Mouse (Mus musculus): ENCODE results near the gene Gins1. TPM values are rescaled to one million over a fixed set of nuclear protein-coding genes. Genes with fewer than 3 reads are reported as not detected.
"Not testable (repeated sequence)": the region's sequence is repeated elsewhere in the genome, so short reads cannot be mapped to it uniquely, and the experiment has no call there.

Gins1 gene
- polyA plus RNA-seq, 1 experiment from 2014 or later: 67.5 TPM

GRCm38 (mm10) chr2:150886315-150886714 lies 18.9 kb upstream of the Gins1 start:
- 0 out of 2 replicates have a peak, but pooled peaks cover 8% of the 10 kb centered on the region for H3K36me3 ChIP-seq
- no peaks in the 10 kb centered on the region for H3K27me3 ChIP-seq (ENCODE audit: insufficient read depth, poor library complexity, severe bottlenecking)
- H3K4me1 ChIP-seq (replicated peaks): 0 out of 2 replicates have a peak, but pooled peaks cover 3% of the 10 kb centered on the region
- no peak overlapping the region for H3K27ac ChIP-seq
- no peaks in the 10 kb centered on the region for H3K9me3 ChIP-seq
- no peak overlapping the region for H3K4me3 ChIP-seq
- no peak for DNase-seq (ENCODE audit: low spot score)

- DNase-seq (ENCODE audit: low spot score): no peak
- Histone ChIP-seq H3K9me3 (no peaks in the 10 kb centered on the region), H3K27ac (no peak overlapping the region), H3K36me3 (0 out of 2 replicates have a peak, but pooled peaks cover 8% of the 10 kb centered on the region), H3K27me3 (ENCODE audit: insufficient read depth, poor library complexity, severe bottlenecking) (no peaks in the 10 kb centered on the region), H3K4me1 (replicated peaks) (0 out of 2 replicates have a peak, but pooled peaks cover 3% of the 10 kb centered on the region), H3K4me3 (no peak overlapping the region)
- 78% methylated on average over 2 of the region's 2 CpGs for WGBS
These were observed 17.8 kb upstream of the Gins1 start for GRCm38 (mm10) chr2:150887370-150887769.

GRCm38 (mm10) chr2:150894617-150895267 lies 10.5 kb upstream of the Gins1 start:
- Histone ChIP-seq H3K9me3 (no peaks in the 10 kb centered on the region), H3K4me1 (replicated peaks) (no peaks in the 10 kb centered on the region), H3K27ac (no peak overlapping the region), H3K4me3 (no peak overlapping the region), H3K27me3 (ENCODE audit: insufficient read depth, poor library complexity, severe bottlenecking) (no peaks in the 10 kb centered on the region), H3K36me3 (peaks cover 6% of the 10 kb centered on the region; the same call in 1 of the 2 replicates)
- 89% methylated on average over 2 of the region's 2 CpGs for WGBS
- no peak for DNase-seq (ENCODE audit: low spot score)

- Histone ChIP-seq H3K27me3 (ENCODE audit: insufficient read depth, poor library complexity, severe bottlenecking) (no peaks in the 10 kb centered on the region), H3K4me3 (no peak overlapping the region)
- 80% methylated on average over 7 of the region's 7 CpGs for WGBS
These were observed 9.4 kb upstream of the Gins1 start for GRCm38 (mm10) chr2:150895691-150896252.

DNA sequence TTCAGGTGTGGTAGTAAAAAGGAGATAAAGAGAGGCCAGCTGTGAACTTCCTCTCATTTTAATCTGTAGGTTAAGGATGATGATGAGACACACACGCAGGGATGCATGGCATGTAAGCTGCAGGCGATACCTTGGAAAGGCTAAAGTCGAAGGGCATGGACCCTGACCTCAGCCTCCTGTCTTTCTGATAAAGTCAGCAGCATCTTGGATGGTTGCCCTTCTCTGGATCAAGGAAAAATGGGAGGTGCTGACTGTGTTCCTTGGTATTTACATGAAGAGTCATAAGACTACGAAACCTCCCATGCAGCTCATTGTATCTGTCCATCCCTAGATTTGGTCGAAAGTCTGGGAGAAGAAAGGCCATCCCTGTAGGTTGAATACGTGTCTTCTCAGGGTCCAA lies 4.9 kb upstream of the Gins1 start:
- H3K27ac ChIP-seq: no peak overlapping the region
- H3K4me1 ChIP-seq (replicated peaks): peaks cover 21% of the 10 kb centered on the region
- H3K9me3 ChIP-seq: no peaks in the 10 kb centered on the region
- no peaks in the 10 kb centered on the region for H3K27me3 ChIP-seq (ENCODE audit: insufficient read depth, poor library complexity, severe bottlenecking)
- WGBS: 91% methylated on average over 6 of the region's 6 CpGs
- no peak overlapping the region for H3K4me3 ChIP-seq
- H3K36me3 ChIP-seq: peaks cover 12% of the 10 kb centered on the region
- no peak for DNase-seq (ENCODE audit: low spot score)

More at GRCm38 (mm10) chr2:150895691-150896252, 9.4 kb upstream of the Gins1 start:
- DNase-seq (ENCODE audit: low spot score): no peak
- Histone ChIP-seq H3K27ac (no peak overlapping the region), H3K9me3 (no peaks in the 10 kb centered on the region), H3K4me1 (replicated peaks) (no peaks in the 10 kb centered on the region), H3K36me3 (peaks cover 12% of the 10 kb centered on the region)

GRCm38 (mm10) chr2:150902347-150902746 lies 2.9 kb upstream of the Gins1 start:
- 86% methylated on average over 8 of the region's 8 CpGs for WGBS
- H3K4me1 ChIP-seq (replicated peaks): peaks cover 21% of the 10 kb centered on the region
- DNase-seq (ENCODE audit: low spot score): no peak
- no peaks in the 10 kb centered on the region for H3K27me3 ChIP-seq (ENCODE audit: insufficient read depth, poor library complexity, severe bottlenecking)
- H3K9me3 ChIP-seq: no peaks in the 10 kb centered on the region
- H3K4me3 ChIP-seq: no peak overlapping the region
- H3K27ac ChIP-seq: no peak overlapping the region
- peaks cover 7% of the 10 kb centered on the region for H3K36me3 ChIP-seq

- H3K4me3 ChIP-seq: peak within 1 kb of the TSS; percentile 91
- no peaks in the 10 kb centered on the region for H3K9me3 ChIP-seq
- H3K4me1 ChIP-seq (replicated peaks): peaks cover 21% of the 10 kb centered on the region
- H3K27me3 ChIP-seq (ENCODE audit: insufficient read depth, poor library complexity, severe bottlenecking): no peaks in the 10 kb centered on the region
- H3K36me3 ChIP-seq: peaks cover 7% of the 10 kb centered on the region
- peak within 1 kb of the TSS; percentile 93 for H3K27ac ChIP-seq
- 0% methylated on average over 72 of the region's 72 CpGs for WGBS
- DNase-seq (ENCODE audit: low spot score): peak; percentile 99
These were observed 796 bp upstream of the Gins1 start, which contains the start of gene Abhd12 for GRCm38 (mm10) chr2:150904272-150904935. Abhd12 (minus strand) TSS chr2:150904741.

GRCm38 (mm10) chr2:150908881-150909280 lies 3.7 kb downstream of the Gins1 start:
- Histone ChIP-seq H3K36me3 (peaks cover 10% of the 10 kb centered on the region; the same call in 1 of the 2 replicates), H3K27ac (peak overlapping the region; percentile 98), H3K4me3 (peak overlapping the region; percentile 66)
- DNase-seq (ENCODE audit: low spot score); H3K4me1 ChIP-seq (replicated peaks); H3K27me3 ChIP-seq (ENCODE audit: insufficient read depth, poor library complexity, severe bottlenecking); H3K9me3 ChIP-seq: not testable (repeated sequence)
- 55% methylated on average over 6 of the region's 6 CpGs for WGBS

GRCm38 (mm10) chr2:150909429-150910039 lies 4.3 kb downstream of the Gins1 start:
- no peaks in the 10 kb centered on the region for H3K9me3 ChIP-seq
- under 1% methylated on average over 35 of the region's 35 CpGs for WGBS

DNA sequence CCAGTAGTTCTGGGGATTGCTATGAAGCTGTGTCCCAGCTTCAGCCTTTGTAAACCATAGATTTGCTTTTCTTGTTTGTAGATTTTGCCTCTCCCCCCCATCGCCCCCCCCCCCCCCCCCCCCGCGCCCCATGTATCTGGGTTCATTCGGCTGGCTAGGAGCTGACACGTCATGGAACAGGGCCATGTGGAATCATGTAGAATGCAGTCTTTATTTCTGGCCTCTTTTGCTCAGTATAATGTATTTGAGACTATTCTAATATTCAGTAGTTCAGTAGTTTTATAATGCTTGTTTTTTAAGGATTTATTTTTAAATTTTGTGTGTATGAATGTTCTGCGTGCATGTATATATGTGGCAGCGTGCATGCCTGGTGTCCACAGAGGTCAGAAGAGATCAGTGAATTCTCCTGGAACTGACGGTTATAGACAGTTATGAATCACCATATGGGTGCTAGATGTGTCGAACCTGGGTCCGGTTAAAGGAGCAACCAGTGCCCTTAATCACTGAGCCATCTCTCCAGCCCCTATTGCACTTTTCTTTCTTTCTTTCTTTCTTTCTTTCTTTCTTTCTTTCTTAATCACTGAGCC lies 5.2 kb downstream of the Gins1 start:
- Histone ChIP-seq H3K36me3 (peaks cover 23% of the 10 kb centered on the region), H3K9me3 (no peaks in the 10 kb centered on the region), H3K4me3 (peak overlapping the region; percentile 66), H3K27ac (peak overlapping the region; percentile 98), H3K27me3 (ENCODE audit: insufficient read depth, poor library complexity, severe bottlenecking) (no peaks in the 10 kb centered on the region), H3K4me1 (replicated peaks) (peaks cover 6% of the 10 kb centered on the region)
- DNase-seq (ENCODE audit: low spot score): no peak
- WGBS: 41% methylated on average over 10 of the region's 10 CpGs

More at GRCm38 (mm10) chr2:150909429-150910039, 4.3 kb downstream of the Gins1 start:
- peaks cover 14% of the 10 kb centered on the region; the same call in 1 of the 2 replicates for H3K36me3 ChIP-seq
- no peaks in the 10 kb centered on the region for H3K27me3 ChIP-seq (ENCODE audit: insufficient read depth, poor library complexity, severe bottlenecking)
- peak; percentile 95 for DNase-seq (ENCODE audit: low spot score)
- H3K4me1 ChIP-seq (replicated peaks): peaks cover 6% of the 10 kb centered on the region
- peak overlapping the region; percentile 98 for H3K27ac ChIP-seq
- peak overlapping the region; percentile 66 for H3K4me3 ChIP-seq

GRCm38 (mm10) chr2:150914781-150915515 lies 9.7 kb downstream of the Gins1 start:
- H3K36me3 ChIP-seq: peaks cover 59% of the 10 kb centered on the region

GRCm38 (mm10) chr2:150915786-150916185 lies 10.6 kb downstream of the Gins1 start:
- 90% methylated on average over 5 of the region's 5 CpGs for WGBS
- no peak for DNase-seq (ENCODE audit: low spot score)
- Histone ChIP-seq H3K27me3 (ENCODE audit: insufficient read depth, poor library complexity, severe bottlenecking) (no peaks in the 10 kb centered on the region), H3K4me3 (no peak overlapping the region), H3K9me3 (no peaks in the 10 kb centered on the region), H3K27ac (no peak overlapping the region), H3K4me1 (replicated peaks) (no peaks in the 10 kb centered on the region), H3K36me3 (peaks cover 65% of the 10 kb centered on the region)

More at GRCm38 (mm10) chr2:150914781-150915515, 9.7 kb downstream of the Gins1 start:
- 86% methylated on average over 4 of the region's 4 CpGs for WGBS
- peaks cover 6% of the 10 kb centered on the region for H3K4me1 ChIP-seq (replicated peaks)
- no peak overlapping the region for H3K27ac ChIP-seq
- H3K4me3 ChIP-seq: no peak overlapping the region
- no peaks in the 10 kb centered on the region for H3K9me3 ChIP-seq
- H3K27me3 ChIP-seq (ENCODE audit: insufficient read depth, poor library complexity, severe bottlenecking): no peaks in the 10 kb centered on the region
- no peak for DNase-seq (ENCODE audit: low spot score)

All from hindbrain, embryonic 10.5 days (tissue).